ENCODE assay signal across 22 mouse cellular contexts in genomic region chr4:46607601-46608000, GRCm38 (mm10). TPM values are rescaled to one million over a fixed set of nuclear protein-coding genes. Genes with fewer than 3 reads are reported as not detected.
DNase-seq lines count a peak whose midpoint lies in the region; ATAC-seq and TF ChIP-seq lines count a peak whose summit lies in the region.
"Had no signal": no experiment of that assay in that cellular context is flagged by ENCODE, and none has a peak within 500 bp of the region (broad histone marks: within the 10 kb centered on the region; RNA-seq: fewer than 3 reads in every experiment).

No protein-coding gene starts in this region.

- TF ChIP-seq EP300 in liver, postnatal 0 days (IDR thresholded peaks at IDR 0.05; ENCODE audit: low read depth) = no peak

- no peaks in the 10 kb centered on the region for H3K36me3 ChIP-seq in liver, postnatal 0 days (replicated peaks; ENCODE audit: insufficient read depth, low read length)
- H3K36me3 ChIP-seq in myocyte (ENCODE audit: control insufficient read depth, insufficient read depth) = no peaks in the 10 kb centered on the region
- no peaks in the 10 kb centered on the region for H3K36me3 ChIP-seq in kidney, adult 2 months (ENCODE audit: control insufficient read depth, insufficient read depth, low read length)
- H3K36me3 ChIP-seq: embryonic facial prominence, embryonic 13.5 days; forebrain, embryonic 15.5 days; heart, embryonic 10.5 days; hindbrain, embryonic 15.5 days; limb, embryonic 15.5 days; midbrain, embryonic 12.5 days; neural tube, embryonic 12.5 days had no signal

- H3K79me2 ChIP-seq in myocyte (ENCODE audit: control insufficient read depth, insufficient read depth) = no peaks in the 10 kb centered on the region

- H3K27ac ChIP-seq in liver, postnatal 0 days (ENCODE audit: low read depth) = no peak overlapping the region
- no peak overlapping the region for H3K27ac ChIP-seq in kidney, adult 2 months (ENCODE audit: insufficient read depth, low read depth, low read length)
- H3K27ac ChIP-seq: embryonic facial prominence, embryonic 13.5 days; forebrain, embryonic 15.5 days; heart, embryonic 10.5 days; hindbrain, embryonic 15.5 days; kidney, postnatal 0 days; layer of hippocampus, adult 2 months; limb, embryonic 15.5 days; midbrain, embryonic 12.5 days; neural tube, embryonic 12.5 days had no signal

- ATAC-seq in liver, postnatal 0 days = peak; percentile 23; the same call in 1 of the 2 replicates
- ATAC-seq: forebrain, embryonic 15.5 days; intestine, embryonic 16.5 days had no signal

- no peak for TF ChIP-seq CTCF in liver, postnatal 0 days (IDR thresholded peaks at IDR 0.05; ENCODE audit: low read depth)
- TF ChIP-seq CTCF in kidney, adult 2 months (conservative IDR thresholded peaks at IDR 0.05; ENCODE audit: insufficient read depth, insufficient read length, low read depth, low read length) = no peak

- no peaks in the 10 kb centered on the region for H3K4me1 ChIP-seq in liver, postnatal 0 days (ENCODE audit: insufficient read depth)
- no peaks in the 10 kb centered on the region for H3K4me1 ChIP-seq in kidney, adult 2 months (ENCODE audit: control insufficient read depth, insufficient read depth, low read length)
- H3K4me1 ChIP-seq: forebrain, embryonic 15.5 days; heart, embryonic 10.5 days; limb, embryonic 15.5 days; neural tube, embryonic 12.5 days had no signal

- H3K4me3 ChIP-seq in liver, postnatal 0 days (ENCODE audit: low read depth, low read length) = no peak overlapping the region
- H3K4me3 ChIP-seq in myocyte = no peak overlapping the region
- H3K4me3 ChIP-seq in kidney, adult 2 months (ENCODE audit: insufficient read depth, low read depth, low read length) = no peak overlapping the region
- H3K4me3 ChIP-seq: embryonic facial prominence, embryonic 13.5 days; forebrain, embryonic 15.5 days; heart, embryonic 10.5 days; hindbrain, embryonic 15.5 days; layer of hippocampus, adult 2 months; limb, embryonic 15.5 days; midbrain, embryonic 12.5 days; neural tube, embryonic 12.5 days had no signal

- no peak for DNase-seq in liver, postnatal 0 days
- DNase-seq in liver = no peak
- peak; percentile 67 for DNase-seq in NIH3T3 (ENCODE audit: low read depth)
- DNase-seq in adrenal gland, postnatal 25 days = peak; percentile 37
- no peak for DNase-seq in B cell, adult 2 months
- no peak for DNase-seq in kidney, adult 2 months
- DNase-seq in cerebellum, adult 11 months = no peak
- DNase-seq: cerebellum, postnatal 10 days; heart, postnatal 14 days; lung, postnatal 10 days; thymus, postnatal 14 days had no signal

- no peaks in the 10 kb centered on the region for H3K27me3 ChIP-seq in liver, postnatal 0 days (ENCODE audit: insufficient read depth, low read length)
- H3K27me3 ChIP-seq in myocyte (ENCODE audit: control insufficient read depth, insufficient read depth, insufficient read length) = peaks cover 11% of the 10 kb centered on the region
- no peaks in the 10 kb centered on the region for H3K27me3 ChIP-seq in kidney, adult 2 months (replicated peaks; ENCODE audit: control insufficient read depth, insufficient read depth, low read length)
- H3K27me3 ChIP-seq: forebrain, embryonic 15.5 days; hindbrain, embryonic 15.5 days had no signal

- no peak overlapping the region for H3ac ChIP-seq in myocyte (ENCODE audit: control insufficient read depth, insufficient read length)

- no peak overlapping the region for H3K4me2 ChIP-seq in liver, postnatal 0 days (ENCODE audit: low read depth, low read length)
- H3K4me2 ChIP-seq in myocyte (ENCODE audit: low read depth) = no peak overlapping the region
- H3K4me2 ChIP-seq: embryonic facial prominence, embryonic 13.5 days; forebrain, embryonic 15.5 days; hindbrain, embryonic 15.5 days; limb, embryonic 15.5 days; midbrain, embryonic 12.5 days; neural tube, embryonic 12.5 days had no signal

- WGBS in liver, postnatal 0 days (ENCODE audit: insufficient replicate concordance) = 62% methylated on average over 3 of the region's 3 CpGs
- 86% methylated on average over 3 of the region's 3 CpGs for WGBS in kidney, adult 2 months

- no peaks in the 10 kb centered on the region for H3K9me3 ChIP-seq in liver, postnatal 0 days (ENCODE audit: low read length)
- H3K9me3 ChIP-seq: embryonic facial prominence, embryonic 13.5 days; forebrain, embryonic 15.5 days; heart, embryonic 10.5 days; hindbrain, embryonic 15.5 days; limb, embryonic 15.5 days; midbrain, embryonic 12.5 days; neural tube, embryonic 12.5 days had no signal

- TF ChIP-seq POLR2A in myocyte (IDR thresholded peaks at IDR 0.05; ENCODE audit: insufficient read length, low read depth) = no peak
- TF ChIP-seq POLR2A in kidney, adult 2 months (IDR thresholded peaks at IDR 0.05; ENCODE audit: low read depth, low read length) = no peak

- H3K9ac ChIP-seq in liver, postnatal 0 days (replicated peaks) = no peak overlapping the region
- H3K9ac ChIP-seq: embryonic facial prominence, embryonic 13.5 days; forebrain, embryonic 15.5 days; hindbrain, embryonic 15.5 days; limb, embryonic 15.5 days; midbrain, embryonic 12.5 days; neural tube, embryonic 12.5 days had no signal

TF ChIP-seq in myocyte, 11 proteins besides CTCF, POLR2A, EP300 and RAD21:
- TF ChIP-seq CEBPB (IDR thresholded peaks at IDR 0.05; ENCODE audit: insufficient read depth, poor library complexity, severe bottlenecking) (0 out of 2 replicates have a peak, but pooled peaks have one; percentile 17), MAX (IDR thresholded peaks at IDR 0.05; ENCODE audit: low read depth) (no peak), MYOD1 (IDR thresholded peaks at IDR 0.05; ENCODE audit: control insufficient read depth in 1 of 3, insufficient read length in 2 of 3, low read depth in 2 of 3) (no peak), E2F4 (IDR thresholded peaks at IDR 0.05; ENCODE audit: insufficient read depth) (no peak)

RNA-seq across cellular contexts. Expression of gene Coro2a, which starts 5.6 kb away (rescaled TPM):
- 1.7 and 2.2 TPM in 2 replicates for polyA plus RNA-seq in liver, postnatal 0 days (2015; fragmentation: Nextera tagmentation; extraction: Ambion mirVana)
- total RNA-seq in adrenal gland, postnatal 25 days (2021) = 2.4 and 3.5 TPM in 2 replicates
- polyA plus RNA-seq in myocyte (2012; fragmentation: generic; extraction: Trizol) = 0.30 TPM
- 4.1 and 4.2 TPM in 2 replicates for polyA plus RNA-seq in kidney, adult 2 months (2012; rRNA removed)

RNA-seq across cellular contexts. Expression of gene Tbc1d2, which starts 42.4 kb away (rescaled TPM):
- polyA plus RNA-seq in liver, postnatal 0 days (2015; fragmentation: Nextera tagmentation; extraction: Ambion mirVana) = 0.75 and 0.83 TPM in 2 replicates
- 2.1 and 2.9 TPM in 2 replicates for total RNA-seq in adrenal gland, postnatal 25 days (2021)
- 0.20 TPM for polyA plus RNA-seq in myocyte (2012; fragmentation: generic; extraction: Trizol)
- 6.1 and 7.6 TPM in 2 replicates for polyA plus RNA-seq in kidney, adult 2 months (2012; rRNA removed)

Comparison
In these comparisons a context has a peak if more than half of its experiments do, and no peak if none do; other contexts are left out.
1. DNase-seq: peak in NIH3T3 (single experiment) and adrenal gland, postnatal 25 days (single experiment); none in liver, postnatal 0 days (single experiment), liver (single experiment), B cell, adult 2 months (0 of 2), kidney, adult 2 months (single experiment) and cerebellum, adult 11 months (single experiment).